Mouse (Mus musculus) limb, embryonic 14.5 days (tissue): ENCODE measurements around the gene Rab11fip3. TPM values are rescaled to one million over a fixed set of nuclear protein-coding genes. Genes with fewer than 3 reads are reported as not detected.

Source experiments
- ATAC-seq: fragments of 200-750 bp; cut with Nextera tagmentation; 2 replicates; pipeline ENCODE4 v1.8.0; 2017; ENCODE audit warnings: low read depth, moderate number of reproducible peaks, moderate TSS enrichment; ENCODE audit not compliant: low FRiP score
- DNase-seq: peaks from one replicate; pipeline ENCODE4 v3.0.0-alpha.2; 2015; ENCODE audit warnings: low spot score
- H3K27ac ChIP-seq: fragments of 300-500 bp; sonication (generic); replicated peaks from 2 replicates; pipeline ENCODE4 v1.5.1; 2014; ENCODE audit warnings: low read depth, mild to moderate bottlenecking, low read length, moderate library complexity, mixed read lengths
- H3K27me3 ChIP-seq: fragments of 300-500 bp; sonication (generic); 2 replicates; pipeline ENCODE4 v1.6.1; 2014; ENCODE audit warnings: low read length, mixed read lengths; ENCODE audit not compliant: control insufficient read depth, insufficient read depth
- H3K36me3 ChIP-seq: fragments of 300-500 bp; sonication (generic); 2 replicates; pipeline ENCODE4 v1.6.1; 2014; ENCODE audit warnings: mild to moderate bottlenecking, low read length, moderate library complexity, mixed read lengths; ENCODE audit not compliant: control insufficient read depth, insufficient read depth
- H3K4me1 ChIP-seq: fragments of 300-500 bp; sonication (generic); 2 replicates; pipeline ENCODE4 v1.6.1; 2014; ENCODE audit warnings: antibody characterized with exemption, low read length, mixed read lengths; ENCODE audit not compliant: control insufficient read depth, insufficient read depth
- H3K4me2 ChIP-seq: fragments of 300-500 bp; sonication (generic); replicated peaks from 2 replicates; pipeline ENCODE4 v1.6.1; 2014; ENCODE audit warnings: low read depth, mild to moderate bottlenecking, low read length, moderate library complexity; ENCODE audit not compliant: severe bottlenecking
- H3K4me3 ChIP-seq: fragments of 300-500 bp; sonication (generic); replicated peaks from 2 replicates; pipeline ENCODE4 v1.5.1; 2014; ENCODE audit warnings: low read length
- H3K9ac ChIP-seq: fragments of 300-500 bp; sonication (generic); 2 replicates; pipeline ENCODE4 v1.6.1; 2014; ENCODE audit warnings: mild to moderate bottlenecking, low read depth, low read length, moderate library complexity; ENCODE audit not compliant: severe bottlenecking
- H3K9me3 ChIP-seq: fragments of 300-500 bp; sonication (generic); 2 replicates; pipeline ENCODE4 v1.6.1; 2016; ENCODE audit warnings: low read length; ENCODE audit not compliant: control insufficient read depth
- POLR2A ChIP-seq: fragments of 200-500 bp; IDR thresholded peaks from 2 replicates; pipeline ENCODE4 v1.8.0; 2012; ENCODE audit warnings: inconsistent platforms, mild to moderate bottlenecking, moderate library complexity, borderline replicate concordance; ENCODE audit not compliant: insufficient read depth, insufficient read length; ENCODE audit errors: extremely low read depth
- WGBS: fragments of 180-500 bp; shearing (Covaris S2); extraction: QIAGEN DNeasy Blood & Tissue Kit; methylation state at CpG from one replicate; pipeline ENCODE4 v1.1.7; 2014; 5-methylcytosine and 5-hydroxymethylcytosine counted together
- polyA plus RNA-seq, 2 experiments: library from polyadenylated mRNA; depleted of rRNA in 1 of 2; stranded (reverse) in 1 of 2; unstranded in 1 of 2; fragments of >200 nt; fragmentation: Nextera tagmentation in 1 of 2; extraction: Ambion mirVana in 1 of 2; gene quantifications; 2 replicates each; pipeline versions ENCODE4 v1.2.1 to v1.2.3; 2012 to 2014

Rab11fip3 gene
- polyA plus RNA-seq, 2 experiments: 17.8 to 39.0 TPM

GRCm38 (mm10) chr17:25955736-25956135 lies 113.6 kb downstream of the Rab11fip3 start:
- Histone ChIP-seq H3K36me3 (peaks cover 28% of the 10 kb centered on the region), H3K9me3 (no peaks in the 10 kb centered on the region), H3K27me3 (peaks cover 30% of the 10 kb centered on the region), H3K4me3 (no peak overlapping the region), H3K27ac (no peak overlapping the region), H3K4me1 (peaks cover 9% of the 10 kb centered on the region; the same call in 1 of the 2 replicates), H3K4me2 (no peak overlapping the region), H3K9ac (0 out of 2 replicates have a peak overlapping the region, but pooled peaks have one; percentile 28)
- ATAC-seq: no peak
- WGBS: 44% methylated on average over 3 of the region's 3 CpGs
- TF ChIP-seq POLR2A: no peak
- DNase-seq: no peak

- Histone ChIP-seq H3K9ac (no peak overlapping the region), H3K4me3 (no peak overlapping the region), H3K27me3 (peaks cover 39% of the 10 kb centered on the region), H3K9me3 (no peaks in the 10 kb centered on the region), H3K36me3 (peaks cover 18% of the 10 kb centered on the region), H3K4me2 (no peak overlapping the region), H3K4me1 (peaks cover 9% of the 10 kb centered on the region; the same call in 1 of the 2 replicates), H3K27ac (no peak overlapping the region)
- ATAC-seq: no peak
- DNase-seq: no peak
- 75% methylated on average over 1 of the region's 2 CpGs for WGBS
- TF ChIP-seq POLR2A: no peak
Measured at GRCm38 (mm10) chr17:25954671-25955070, 114.7 kb downstream of the Rab11fip3 start.

- Histone ChIP-seq H3K36me3 (peaks cover 6% of the 10 kb centered on the region), H3K4me2 (no peak overlapping the region), H3K27me3 (peaks cover 39% of the 10 kb centered on the region), H3K9me3 (no peaks in the 10 kb centered on the region), H3K9ac (no peak overlapping the region), H3K4me3 (no peak overlapping the region), H3K27ac (no peak overlapping the region), H3K4me1 (peaks cover 9% of the 10 kb centered on the region; the same call in 1 of the 2 replicates)
- no peak for DNase-seq
- 77% methylated on average over 5 of the region's 5 CpGs for WGBS
- TF ChIP-seq POLR2A: no peak
- no peak for ATAC-seq
Measured at GRCm38 (mm10) chr17:25953161-25953560, 116.2 kb downstream of the Rab11fip3 start.

- peaks cover 39% of the 10 kb centered on the region for H3K27me3 ChIP-seq
- no peak within 1 kb of the TSS for H3K27ac ChIP-seq
- ATAC-seq: no peak
- no peak for TF ChIP-seq POLR2A
- peak within 1 kb of the TSS; percentile 47 for H3K9ac ChIP-seq
- H3K4me1 ChIP-seq: peaks cover 9% of the 10 kb centered on the region; the same call in 1 of the 2 replicates
- H3K36me3 ChIP-seq: no peaks in the 10 kb centered on the region
- H3K9me3 ChIP-seq: no peaks in the 10 kb centered on the region
- no peak for DNase-seq
- peak within 1 kb of the TSS; percentile 70 for H3K4me2 ChIP-seq
- 2% methylated on average over 29 of the region's 58 CpGs for WGBS
- H3K4me3 ChIP-seq: peak within 1 kb of the TSS; percentile 40
Measured at GRCm38 (mm10) chr17:25951803-25952623, 117.3 kb downstream of the Rab11fip3 start, which contains the start of gene A930017K11Rik. Gene A930017K11Rik, minus strand, starts transcription at chr17:25952565.

- H3K36me3 ChIP-seq: no peaks in the 10 kb centered on the region
- no peaks in the 10 kb centered on the region for H3K9me3 ChIP-seq
- no peak overlapping the region for H3K27ac ChIP-seq
- TF ChIP-seq POLR2A: no peak
- peaks cover 39% of the 10 kb centered on the region for H3K27me3 ChIP-seq
- H3K4me3 ChIP-seq: peak overlapping the region; percentile 40
- WGBS: 0% methylated on average over 32 of the region's 33 CpGs
- H3K4me2 ChIP-seq: peak overlapping the region; percentile 70
- ATAC-seq (no peak), DNase-seq (no peak)
- H3K9ac ChIP-seq: peak overlapping the region; percentile 47
- H3K4me1 ChIP-seq: peaks cover 9% of the 10 kb centered on the region; the same call in 1 of the 2 replicates
Measured at GRCm38 (mm10) chr17:25951225-25951802, 118.0 kb downstream of the Rab11fip3 start.
